Mouse (Mus musculus) layer of hippocampus, adult 8-10 months (tissue): ENCODE data around the gene Npl. TPM values are rescaled to one million over a fixed set of nuclear protein-coding genes. Genes with fewer than 3 reads are reported as not detected.
"Not testable (repeated sequence)": the region's sequence is repeated elsewhere in the genome, so short reads cannot be mapped to it uniquely, and the experiment has no call there.

Experiments used
- DNase-seq, 2 experiments: peaks; one replicate each; pipeline ENCODE4 v3.0.0; 2022; ENCODE audit warnings: low spot score in 2 of 2
- total RNA-seq, 4 experiments: library from RNA; stranded (reverse); gene quantifications; 2 replicates each; pipeline ENCODE4 v1.2.4; 2022

Gene Npl
- total RNA-seq, 4 experiments from 2014 or later = 3.3 to 6.6 (median 5.1) TPM

GRCm38 (mm10) chr1:153489132-153489531 is 60.7 kb downstream of the Npl start:
- peak in 1 of 2 experiments; percentile 11 for DNase-seq

- DNase-seq = peak; percentile 95 to 98
Observed at GRCm38 (mm10) chr1:153487500-153487879, 62.4 kb downstream of the Npl start, which contains the start of gene Dhx9. Gene Dhx9, minus strand, starts transcription at chr1:153487660.

GRCm38 (mm10) chr1:153486767-153487499 is 62.9 kb downstream of the Npl start:
- peak; percentile 19 to 34 for DNase-seq

- DNase-seq = not testable (repeated sequence)
Observed at GRCm38 (mm10) chr1:153486120-153486519, 63.7 kb downstream of the Npl start.

GRCm38 (mm10) chr1:153485201-153485796 is 64.5 kb downstream of the Npl start:
- no peak for DNase-seq

- DNase-seq = no peak
Observed at GRCm38 (mm10) chr1:153481025-153481412, 68.8 kb downstream of the Npl start.

- peak in 1 of 2 experiments; percentile 62 for DNase-seq
Observed at GRCm38 (mm10) chr1:153480386-153481024, 69.3 kb downstream of the Npl start.

- no peak for DNase-seq
Observed at GRCm38 (mm10) chr1:153479296-153479695, 70.5 kb downstream of the Npl start.

- no peak for DNase-seq
Observed at GRCm38 (mm10) chr1:153461796-153462195, 88.0 kb downstream of the Npl start.

GRCm38 (mm10) chr1:153456137-153456536 is 93.7 kb downstream of the Npl start:
- no peak for DNase-seq

- DNase-seq = no peak
Observed at GRCm38 (mm10) chr1:153453146-153453642, 96.7 kb downstream of the Npl start.

Other genes starting within 250 kb of the Npl start
- gene Lamc1, start 217.3 kb downstream of the Npl start, total RNA-seq = 10 to 100 TPM; 25.3 to 32.3 (median 28.6) TPM
- gene Shcbp1l, start 124.9 kb downstream of the Npl start, total RNA-seq = 1 to 10 TPM; 2.5 to 6.7 (median 4.3) TPM
- 100 to 1,000 TPM; 106 to 112 (median 109) TPM for gene Dhx9, start 62.4 kb downstream of the Npl start, total RNA-seq
- 10 to 100 TPM; 52.3 to 76.3 (median 59.5) TPM for gene Rgs8, start 103.0 kb upstream of the Npl start, total RNA-seq
- gene Rgs16, start 190.3 kb upstream of the Npl start, total RNA-seq = 1 to 10 TPM; 5.3 to 8.8 (median 7.4) TPM
- 10 to 100 TPM in 1 of 4 experiments, 1 to 10 TPM in 3; 7.9 to 10.0 (median 8.9) TPM for gene Rnasel, start 199.4 kb upstream of the Npl start, total RNA-seq